Mouse (Mus musculus) MEL (cell line): Measurements from ENCODE around the gene Tm9sf1. TPM values are rescaled to one million over a fixed set of nuclear protein-coding genes. Genes with fewer than 3 reads are reported as not detected.

Source experiments
- DNase-seq: peaks from one replicate; pipeline ENCODE4 v3.0.0; 2011; ENCODE audit warnings: low read depth, low spot score
- H3K27ac ChIP-seq: 2 replicates; pipeline ENCODE4 v1.5.1; 2012; ENCODE audit warnings: low read depth, mild to moderate bottlenecking, control low read depth, low read length, moderate library complexity; ENCODE audit not compliant: control insufficient read depth
- H3K27me3 ChIP-seq, 2 experiments: fragments of 150-350 bp in 1 of 2; sonication (generic) in 1 of 2; 2 replicates each; pipeline ENCODE4 v1.6.1; 2012; ENCODE audit warnings: low read length in 2 of 2, mild to moderate bottlenecking in 2 of 2, improper control_type of control experiment in 1 of 2, moderate library complexity in 1 of 2; ENCODE audit not compliant: insufficient read depth in 2 of 2, control insufficient read depth in 1 of 2
- H3K36me3 ChIP-seq, 2 experiments: 2 replicates each; pipeline ENCODE4 v1.6.1; 2012 to 2014; ENCODE audit warnings: low read length in 2 of 2, improper control_type of control experiment in 1 of 2, inconsistent platforms in 1 of 2, mild to moderate bottlenecking in 1 of 2; ENCODE audit not compliant: insufficient read depth in 2 of 2, control insufficient read depth in 1 of 2
- H3K4me1 ChIP-seq, 2 experiments: fragments of 150-350 bp in 1 of 2; sonication (generic) in 1 of 2; 2 replicates each; pipeline ENCODE4 v1.6.1; 2012; ENCODE audit warnings: low read length in 2 of 2, improper control_type of control experiment in 1 of 2, mild to moderate bottlenecking in 1 of 2; ENCODE audit not compliant: insufficient read depth in 2 of 2, control insufficient read depth in 1 of 2
- H3K4me3 ChIP-seq, 2 experiments: fragments of 150-350 bp in 1 of 2; sonication (generic) in 1 of 2; 2 replicates each; pipeline ENCODE4 v1.5.1; 2012; ENCODE audit warnings: low read depth in 2 of 2, low read length in 2 of 2, mild to moderate bottlenecking in 2 of 2, moderate library complexity in 2 of 2, control low read depth in 1 of 2, improper control_type of control experiment in 1 of 2; ENCODE audit not compliant: control insufficient read depth in 1 of 2, insufficient read depth in 1 of 2
- H3K79me2 ChIP-seq: 2 replicates; pipeline ENCODE4 v1.6.1; 2012; ENCODE audit warnings: mild to moderate bottlenecking, low read length, moderate library complexity; ENCODE audit not compliant: control insufficient read depth, poor library complexity, insufficient read depth
- H3K9ac ChIP-seq: 2 replicates; pipeline ENCODE4 v1.6.1; 2012; ENCODE audit warnings: low read depth, mild to moderate bottlenecking, control low read depth, low read length, moderate library complexity; ENCODE audit not compliant: control insufficient read depth, poor library complexity, severe bottlenecking
- H3K9me3 ChIP-seq: fragments of 150-350 bp; sonication (generic); replicated peaks from 2 replicates; pipeline ENCODE4 v1.6.1; 2012; ENCODE audit warnings: mild to moderate bottlenecking, low read length, improper control_type of control experiment, moderate library complexity; ENCODE audit not compliant: insufficient read depth
- BHLHE40 ChIP-seq: IDR thresholded peaks from 2 replicates; pipeline ENCODE4 v1.6.1; 2012; ENCODE audit warnings: low read depth, mild to moderate bottlenecking, inconsistent platforms, low read length, improper control_type of control experiment, borderline replicate concordance
- GATA1 ChIP-seq: IDR thresholded peaks from 2 replicates; pipeline ENCODE4 v1.6.1; 2011; ENCODE audit warnings: low read depth, low read length, improper control_type of control experiment
- KAT2A ChIP-seq: conservative IDR thresholded peaks from 2 replicates; pipeline ENCODE4 v1.6.1; 2012; ENCODE audit warnings: low read depth, low read length, improper control_type of control experiment, inconsistent platforms
- MAFK ChIP-seq: IDR thresholded peaks from 2 replicates; pipeline ENCODE4 v1.6.1; 2011; ENCODE audit warnings: low read depth, mild to moderate bottlenecking, low read length, improper control_type of control experiment, borderline replicate concordance
- MAX ChIP-seq: IDR thresholded peaks from 2 replicates; pipeline ENCODE4 v1.6.1; 2011; ENCODE audit warnings: low read length, improper control_type of control experiment
- MYB ChIP-seq: IDR thresholded peaks from 2 replicates; pipeline ENCODE4 v1.6.1; 2011; ENCODE audit warnings: mild to moderate bottlenecking, low read depth, low read length, improper control_type of control experiment
- NRF1 ChIP-seq: IDR thresholded peaks from 2 replicates; pipeline ENCODE4 v1.6.1; 2014; ENCODE audit warnings: low read depth, mild to moderate bottlenecking, inconsistent platforms, low read length, improper control_type of control experiment, moderate library complexity; ENCODE audit not compliant: poor library complexity, insufficient read depth, severe bottlenecking
- POLR2AphosphoS2 ChIP-seq: IDR thresholded peaks from 2 replicates; pipeline ENCODE4 v1.6.1; 2011; ENCODE audit warnings: low read length, improper control_type of control experiment
- POLR2AphosphoS5 ChIP-seq: IDR thresholded peaks from 2 replicates; pipeline ENCODE4 v1.6.1; 2012; ENCODE audit warnings: low read depth, borderline replicate concordance, mild to moderate bottlenecking, inconsistent platforms, low read length, moderate library complexity, mixed read lengths
- RAD21 ChIP-seq: IDR thresholded peaks from 2 replicates; pipeline ENCODE4 v1.6.1; 2011; ENCODE audit warnings: mild to moderate bottlenecking, low read depth, low read length, improper control_type of control experiment
- SMC3 ChIP-seq: IDR thresholded peaks from 2 replicates; pipeline ENCODE4 v1.6.1; 2011; ENCODE audit warnings: low read depth, low read length, improper control_type of control experiment
- TAL1 ChIP-seq: IDR thresholded peaks from 2 replicates; pipeline ENCODE4 v1.6.1; 2012; ENCODE audit warnings: mild to moderate bottlenecking, inconsistent platforms, low read length, moderate library complexity, mixed read lengths
- UBTF ChIP-seq: IDR thresholded peaks from 2 replicates; pipeline ENCODE4 v1.6.1; 2012; ENCODE audit warnings: low read depth, mild to moderate bottlenecking, inconsistent platforms, low read length, improper control_type of control experiment, moderate library complexity, borderline replicate concordance; ENCODE audit not compliant: insufficient read depth
- USF1 ChIP-seq: IDR thresholded peaks from 2 replicates; pipeline ENCODE4 v1.6.1; 2014; ENCODE audit warnings: low read depth, mild to moderate bottlenecking, inconsistent platforms, low read length, improper control_type of control experiment, moderate library complexity
- USF2 ChIP-seq, 2 experiments: IDR thresholded peaks; 2 replicates each; pipeline ENCODE4 v1.6.1; 2011 to 2012; ENCODE audit warnings: improper control_type of control experiment in 2 of 2, low read length in 2 of 2, borderline replicate concordance in 1 of 2, inconsistent platforms in 1 of 2, low read depth in 1 of 2, mild to moderate bottlenecking in 1 of 2; ENCODE audit not compliant: insufficient read depth in 1 of 2
- ZC3H11A ChIP-seq: IDR thresholded peaks from 2 replicates; pipeline ENCODE4 v1.6.1; 2012; ENCODE audit warnings: low read depth, mild to moderate bottlenecking, inconsistent platforms, low read length, improper control_type of control experiment
- ZNF384 ChIP-seq: IDR thresholded peaks from 2 replicates; pipeline ENCODE4 v1.6.1; 2012; ENCODE audit warnings: low read depth, mild to moderate bottlenecking, inconsistent platforms, low read length, improper control_type of control experiment
- polyA plus RNA-seq, 2 experiments: library from polyadenylated mRNA; stranded (reverse) in 1 of 2; unstranded in 1 of 2; fragments of >175 nt in 1 of 2; fragments of >200 nt in 1 of 2; gene quantifications; 2 replicates each; pipeline versions ENCODE4 v1.2.1 to v1.2.4; 2012; ENCODE audit warnings: low replicate concordance in 2 of 2, low read depth in 1 of 2; ENCODE audit not compliant: insufficient read length in 2 of 2, insufficient read depth in 1 of 2, missing spikeins in 1 of 2
- total RNA-seq: library from RNA; depleted of rRNA; stranded (reverse); fragments of 300-350 nt; gene quantifications from 2 replicates; pipeline ENCODE4 v1.2.3, GENCODE M21; 2012

The Tm9sf1 gene
- total and polyA plus RNA-seq, 3 experiments: 60.5 to 80.1 TPM; not detected in 1

DNA sequence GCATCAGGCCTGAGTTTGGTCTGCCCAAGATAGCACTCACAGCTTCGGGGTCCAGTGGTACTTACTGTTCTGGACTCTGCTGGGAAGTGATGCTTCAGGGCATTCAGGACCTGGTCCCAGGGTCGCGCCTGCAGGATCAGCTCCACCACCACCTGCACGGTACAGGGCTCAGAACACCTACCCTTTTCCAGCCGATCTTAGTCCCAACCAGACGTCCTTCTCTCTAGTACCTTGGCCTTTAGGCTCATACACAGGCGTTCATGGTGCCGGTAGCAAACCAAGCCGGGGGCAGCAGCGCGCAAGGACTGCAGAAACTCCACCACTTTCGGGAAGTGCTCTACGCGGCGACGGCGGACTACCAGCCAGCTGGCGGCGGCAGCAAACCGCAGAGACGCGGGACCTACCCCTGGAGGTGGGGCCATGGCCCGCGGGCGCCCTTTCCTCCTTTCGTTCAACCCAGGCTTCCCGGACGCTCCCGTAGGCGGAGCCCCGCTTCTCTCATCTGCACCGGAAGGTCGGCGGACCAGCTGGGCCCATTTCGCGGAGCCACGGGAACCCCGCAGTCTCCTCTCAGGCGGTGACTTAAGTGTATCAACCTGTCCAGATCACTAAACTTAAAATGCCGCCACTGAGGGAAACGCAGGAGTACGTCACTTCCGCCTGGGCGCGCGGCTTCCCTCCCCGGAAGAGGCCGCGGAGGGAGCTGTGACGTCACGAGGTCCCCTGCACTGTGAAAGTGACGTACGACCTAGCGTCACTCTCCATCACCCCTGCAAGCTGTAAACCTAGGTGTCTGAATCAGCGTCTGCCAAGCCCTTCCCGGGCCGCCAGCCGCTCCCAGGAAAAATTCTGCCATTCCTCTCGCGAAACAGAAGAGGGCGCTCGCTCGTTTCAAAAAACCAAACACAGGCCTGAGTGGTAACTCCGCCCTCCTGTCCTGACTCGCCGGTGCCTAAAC is 37.8 kb upstream of the Tm9sf1 start, which contains the start of gene Tinf2 (continued):
- TF ChIP-seq USF1: peak; percentile 48; the same call in 1 of the 2 replicates
- no peak for TF ChIP-seq TAL1
- 0 out of 2 replicates have a peak, but pooled peaks have one; percentile 43 for TF ChIP-seq BHLHE40
- peak; percentile 95 for TF ChIP-seq SMC3
- TF ChIP-seq MAX: peak; percentile 54; the same call in 1 of the 2 replicates
- TF ChIP-seq, all 39 proteins: peak for 25

DNA sequence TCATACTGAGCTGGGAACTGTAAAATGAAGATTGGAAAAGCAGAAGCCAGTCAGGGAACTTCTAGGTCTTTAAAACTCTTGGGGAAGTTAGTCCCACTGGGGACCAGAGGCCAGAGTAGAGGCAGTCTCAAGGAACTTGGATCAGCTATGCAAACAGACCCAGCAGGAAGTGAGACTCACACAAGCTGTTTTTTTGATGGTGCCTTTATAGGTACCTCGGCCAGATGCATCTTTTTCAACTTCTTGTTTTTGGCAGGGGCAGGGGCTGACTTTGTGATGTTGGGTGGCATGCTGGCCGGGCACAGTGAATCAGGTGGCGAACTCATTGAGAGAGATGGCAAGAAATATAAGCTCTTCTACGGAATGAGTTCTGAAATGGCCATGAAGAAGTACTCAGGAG is 34.0 kb upstream of the Tm9sf1 start:
- Histone ChIP-seq H3K27ac (no peak overlapping the region), H3K9ac (no peak overlapping the region), H3K4me3 (no peak overlapping the region), H3K27me3 (no peaks in the 10 kb centered on the region), H3K4me1 (peaks cover 3 to 6% of the 10 kb centered on the region in 2 experiments; a peak in 3 of 4 replicates), H3K79me2 (peaks cover 13% of the 10 kb centered on the region), H3K9me3 (no peaks in the 10 kb centered on the region), H3K36me3 (peaks cover 6 to 20% of the 10 kb centered on the region in 2 experiments)
- TF ChIP-seq UBTF (no peak), RAD21 (no peak), USF2 (IDR thresholded peaks at IDR 0.05; ENCODE audit: borderline replicate concordance in 1 of 2, insufficient read depth in 1 of 2, low read depth in 1 of 2, low read length in 2 of 2) (no peak), MAFK (no peak), MAX (no peak), POLR2AphosphoS2 (no peak), KAT2A (no peak), ZC3H11A (no peak), NRF1 (no peak), MYB (no peak), POLR2AphosphoS5 (no peak), ZNF384 (no peak), GATA1 (no peak)
- no peak for DNase-seq
